Mouse (Mus musculus): ENCODE measurements at regions not wholly inside any gene's neighbourhood (a gene's known extent, or its start where the extent isn't known, plus 50 kb on each side); places are given as distances from the start of the nearest gene placed in this dataset.

DNA sequence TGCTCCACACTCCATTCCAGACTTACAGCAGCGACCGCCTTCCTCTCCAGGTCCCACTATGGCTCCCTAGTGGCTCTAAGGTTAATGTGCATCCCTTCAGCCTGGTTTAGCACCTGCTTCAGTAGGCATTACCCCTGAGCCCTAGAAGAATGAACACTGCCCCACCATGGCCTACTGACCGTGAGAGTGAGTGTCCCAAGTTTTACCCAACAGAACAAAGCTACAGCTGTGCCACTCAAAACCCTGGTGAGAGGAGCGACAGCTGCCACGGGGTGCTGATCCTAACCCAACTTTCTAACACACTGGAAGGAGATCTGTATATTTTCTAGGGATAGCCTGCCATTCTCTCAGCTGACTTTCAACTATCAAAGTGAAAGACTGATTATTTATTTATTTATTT is 208.9 kb upstream of the Klf14 start:
- ATAC-seq (ENCODE audit: low read depth), result no peak
- 89% methylated on average over 5 of the region's 5 CpGs for WGBS
- no peak overlapping the region for H3K4me2 ChIP-seq (ENCODE audit: low read depth, low read length)

DNA sequence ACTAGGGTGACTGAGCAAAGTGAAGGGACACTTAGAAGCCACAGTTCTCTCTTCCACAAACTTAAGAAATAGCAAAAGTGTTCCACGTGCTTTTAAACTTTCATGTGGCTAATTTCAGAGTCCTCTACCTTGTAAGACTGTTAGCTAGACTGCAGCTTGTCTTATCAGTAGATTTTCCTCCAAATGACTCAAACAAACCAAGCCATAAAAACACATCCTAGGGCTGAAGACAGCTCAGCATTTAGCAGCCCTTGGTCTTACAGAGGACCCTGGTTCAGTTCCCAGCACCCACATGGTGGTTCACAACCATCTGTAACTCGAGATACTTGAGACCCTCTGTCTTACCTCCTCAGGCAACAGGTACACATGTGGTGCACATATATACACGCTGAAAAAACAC is 209.9 kb upstream of the Klf14 start:
- H3K9me3 ChIP-seq (ENCODE audit: control insufficient read depth, low read length), result no peaks in the 10 kb centered on the region
- no peaks in the 10 kb centered on the region for H3K36me3 ChIP-seq (ENCODE audit: control insufficient read depth, insufficient read depth, low read length)
- no peak overlapping the region for H3K4me2 ChIP-seq (ENCODE audit: low read depth, low read length)
- H3K27me3 ChIP-seq (ENCODE audit: control insufficient read depth, insufficient read depth, low read depth, low read length), result no peaks in the 10 kb centered on the region
- no peak overlapping the region for H3K9ac ChIP-seq (ENCODE audit: low read length)
- no peak for ATAC-seq (ENCODE audit: low read depth)
- no peak overlapping the region for H3K27ac ChIP-seq (ENCODE audit: low read length)
- no peak overlapping the region for H3K4me3 ChIP-seq (ENCODE audit: low read length)
- WGBS, result 82% methylated on average over 3 of the region's 3 CpGs
- H3K4me1 ChIP-seq (replicated peaks; ENCODE audit: control insufficient read depth, insufficient read depth, low read length), result no peaks in the 10 kb centered on the region

More for the DNA sequence above, 208.9 kb upstream of the Klf14 start:
- H3K9ac ChIP-seq (ENCODE audit: low read length), result no peak overlapping the region
- no peaks in the 10 kb centered on the region for H3K4me1 ChIP-seq (replicated peaks; ENCODE audit: control insufficient read depth, insufficient read depth, low read length)
- H3K27ac ChIP-seq (ENCODE audit: low read length), result no peak overlapping the region
- no peaks in the 10 kb centered on the region for H3K36me3 ChIP-seq (ENCODE audit: control insufficient read depth, insufficient read depth, low read length)
- H3K4me3 ChIP-seq (ENCODE audit: low read length), result no peak overlapping the region
- no peaks in the 10 kb centered on the region for H3K27me3 ChIP-seq (ENCODE audit: control insufficient read depth, insufficient read depth, low read depth, low read length)
- no peaks in the 10 kb centered on the region for H3K9me3 ChIP-seq (ENCODE audit: control insufficient read depth, low read length)

DNA sequence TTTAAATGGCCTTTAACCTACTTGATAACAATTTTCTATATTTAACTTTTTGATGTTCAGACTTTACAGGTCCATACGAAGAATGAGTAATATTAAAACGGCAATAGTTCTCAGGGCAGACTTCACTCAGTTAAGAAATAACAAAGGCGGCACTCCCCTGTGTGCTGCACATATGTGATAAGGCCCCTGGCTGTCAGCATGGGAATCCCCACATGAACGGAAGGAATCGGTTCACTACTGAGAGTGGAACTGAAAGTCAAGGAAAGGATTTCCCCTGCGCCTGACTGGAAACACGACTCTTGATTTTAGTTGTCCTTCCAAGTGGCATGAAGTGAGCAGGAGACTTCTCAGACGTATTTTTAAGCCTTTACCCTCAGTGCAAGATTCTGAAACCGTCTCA is 210.5 kb upstream of the Klf14 start:
- no peak overlapping the region for H3K9ac ChIP-seq (ENCODE audit: low read length)
- WGBS, result 58% methylated on average over 9 of the region's 9 CpGs
- no peak overlapping the region for H3K27ac ChIP-seq (ENCODE audit: low read length)
- no peak for ATAC-seq (ENCODE audit: low read depth)
- no peak overlapping the region for H3K4me2 ChIP-seq (ENCODE audit: low read depth, low read length)
- H3K4me1 ChIP-seq (replicated peaks; ENCODE audit: control insufficient read depth, insufficient read depth, low read length), result no peaks in the 10 kb centered on the region
- H3K4me3 ChIP-seq (ENCODE audit: low read length), result no peak overlapping the region
- no peaks in the 10 kb centered on the region for H3K36me3 ChIP-seq (ENCODE audit: control insufficient read depth, insufficient read depth, low read length)
- no peaks in the 10 kb centered on the region for H3K9me3 ChIP-seq (ENCODE audit: control insufficient read depth, low read length)
- H3K27me3 ChIP-seq (ENCODE audit: control insufficient read depth, insufficient read depth, low read depth, low read length), result no peaks in the 10 kb centered on the region

DNA sequence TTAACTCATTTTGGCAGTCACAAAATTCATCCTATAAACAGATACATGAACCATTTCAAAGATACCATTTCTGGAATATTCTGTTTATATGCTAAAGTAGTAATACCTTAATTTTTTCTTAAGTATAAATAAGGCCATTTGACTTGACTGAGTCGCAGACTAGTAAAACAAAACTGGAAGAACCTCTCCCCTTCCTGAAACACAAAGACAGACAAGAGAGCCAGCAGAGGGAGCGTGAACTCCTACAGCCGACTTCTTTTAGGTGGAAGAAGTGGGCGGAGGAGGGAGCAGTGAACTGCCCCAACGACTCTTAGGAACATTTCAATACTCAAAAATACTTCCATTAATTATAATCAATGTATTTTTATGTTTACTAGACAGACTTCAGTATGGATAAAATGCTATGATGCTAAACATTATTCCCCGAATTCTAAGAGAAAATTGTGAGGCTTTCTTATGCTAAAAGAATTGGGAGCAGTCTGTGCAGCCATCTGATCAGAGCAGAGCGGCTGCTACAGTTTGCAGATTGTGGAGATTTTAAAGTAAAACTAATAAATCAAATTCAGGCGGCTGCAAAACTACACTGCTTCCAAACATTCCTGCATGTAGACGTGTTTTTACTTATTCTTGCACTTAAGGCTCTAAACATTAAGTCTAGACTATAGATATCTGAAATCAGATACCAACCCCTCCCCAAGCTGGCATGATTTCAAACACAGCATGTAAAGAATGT is 211.2 kb upstream of the Klf14 start:
- H3K4me3 ChIP-seq (ENCODE audit: low read length), result no peak overlapping the region
- H3K4me2 ChIP-seq (ENCODE audit: low read depth, low read length), result no peak overlapping the region
- no peak overlapping the region for H3K9ac ChIP-seq (ENCODE audit: low read length)
- no peaks in the 10 kb centered on the region for H3K36me3 ChIP-seq (ENCODE audit: control insufficient read depth, insufficient read depth, low read length)
- no peaks in the 10 kb centered on the region for H3K27me3 ChIP-seq (ENCODE audit: control insufficient read depth, insufficient read depth, low read depth, low read length)
- WGBS, result 38% methylated on average over 9 of the region's 9 CpGs
- no peaks in the 10 kb centered on the region for H3K4me1 ChIP-seq (replicated peaks; ENCODE audit: control insufficient read depth, insufficient read depth, low read length)
- H3K9me3 ChIP-seq (ENCODE audit: control insufficient read depth, low read length), result no peaks in the 10 kb centered on the region
- no peak overlapping the region for H3K27ac ChIP-seq (ENCODE audit: low read length)
- no peak for ATAC-seq (ENCODE audit: low read depth)

DNA sequence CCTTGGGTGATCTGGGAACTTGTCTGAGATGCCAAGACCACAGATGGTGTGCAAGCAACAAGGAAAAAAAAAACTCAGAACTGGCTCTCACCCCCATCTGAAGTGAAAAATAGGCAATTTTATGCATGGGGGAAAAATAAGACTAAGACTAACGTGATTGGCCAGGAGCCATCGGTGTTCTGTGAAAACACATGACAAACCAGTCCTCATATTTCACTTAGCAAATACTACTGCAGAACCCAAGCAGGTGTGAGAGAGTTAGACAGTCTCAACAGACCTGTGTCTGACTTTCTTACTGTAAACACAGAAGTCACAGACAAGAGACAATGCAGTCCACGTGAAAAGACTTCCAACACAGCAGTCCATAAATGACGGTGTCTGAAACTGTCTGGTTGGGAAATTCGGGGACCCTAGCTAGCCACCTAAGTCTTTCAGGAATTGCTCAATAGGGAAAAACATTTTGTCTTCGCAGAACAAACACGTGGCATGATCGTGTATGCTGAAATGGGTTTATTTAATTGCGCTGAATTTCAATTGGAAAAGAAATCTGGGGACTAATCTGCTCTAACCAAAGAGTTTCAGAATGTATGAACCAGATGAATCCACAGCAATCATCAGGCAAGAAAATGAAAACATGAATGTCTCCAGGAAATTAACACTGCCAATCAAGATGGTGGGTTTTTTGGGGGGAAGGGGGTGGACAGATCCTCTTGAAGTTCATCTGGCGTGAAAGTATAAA is 213.1 kb upstream of the Klf14 start:
- Histone ChIP-seq H3K9ac (ENCODE audit: low read length) (no peak overlapping the region), H3K9me3 (ENCODE audit: control insufficient read depth, low read length) (no peaks in the 10 kb centered on the region), H3K4me2 (ENCODE audit: low read depth, low read length) (no peak overlapping the region), H3K4me1 (replicated peaks; ENCODE audit: control insufficient read depth, insufficient read depth, low read length) (no peaks in the 10 kb centered on the region), H3K27me3 (ENCODE audit: control insufficient read depth, insufficient read depth, low read depth, low read length) (no peaks in the 10 kb centered on the region), H3K27ac (ENCODE audit: low read length) (no peak overlapping the region), H3K36me3 (ENCODE audit: control insufficient read depth, insufficient read depth, low read length) (no peaks in the 10 kb centered on the region), H3K4me3 (ENCODE audit: low read length) (no peak overlapping the region)
- 70% methylated on average over 10 of the region's 10 CpGs for WGBS
- ATAC-seq (ENCODE audit: low read depth), result no peak

DNA sequence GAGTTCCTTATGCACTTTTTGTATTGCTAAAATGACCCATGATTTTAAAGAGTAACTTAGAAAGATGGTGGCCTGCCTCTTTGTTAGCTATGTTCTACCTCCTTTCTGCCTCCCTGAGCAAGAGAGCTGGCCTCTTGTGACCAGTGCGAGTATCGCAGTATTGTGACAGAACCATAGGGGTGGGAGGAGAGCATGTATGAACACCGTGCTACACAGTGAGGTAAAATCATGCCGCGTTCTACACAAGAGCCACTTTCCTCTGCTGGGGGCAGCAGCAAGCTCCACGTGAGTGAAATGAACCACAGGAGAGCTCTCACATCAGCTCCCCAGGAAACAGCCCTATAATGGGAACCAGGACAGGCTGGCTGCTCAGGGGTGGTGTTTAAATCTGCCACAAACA is 216.9 kb upstream of the Klf14 start:
- ATAC-seq (ENCODE audit: low read depth), result no peak
- Histone ChIP-seq H3K4me2 (ENCODE audit: low read depth, low read length) (no peak overlapping the region), H3K9me3 (ENCODE audit: control insufficient read depth, low read length) (no peaks in the 10 kb centered on the region), H3K4me1 (replicated peaks; ENCODE audit: control insufficient read depth, insufficient read depth, low read length) (no peaks in the 10 kb centered on the region), H3K27me3 (ENCODE audit: control insufficient read depth, insufficient read depth, low read depth, low read length) (no peaks in the 10 kb centered on the region), H3K27ac (ENCODE audit: low read length) (no peak overlapping the region), H3K4me3 (ENCODE audit: low read length) (no peak overlapping the region), H3K9ac (ENCODE audit: low read length) (no peak overlapping the region), H3K36me3 (ENCODE audit: control insufficient read depth, insufficient read depth, low read length) (no peaks in the 10 kb centered on the region)
- 73% methylated on average over 6 of the region's 6 CpGs for WGBS

DNA sequence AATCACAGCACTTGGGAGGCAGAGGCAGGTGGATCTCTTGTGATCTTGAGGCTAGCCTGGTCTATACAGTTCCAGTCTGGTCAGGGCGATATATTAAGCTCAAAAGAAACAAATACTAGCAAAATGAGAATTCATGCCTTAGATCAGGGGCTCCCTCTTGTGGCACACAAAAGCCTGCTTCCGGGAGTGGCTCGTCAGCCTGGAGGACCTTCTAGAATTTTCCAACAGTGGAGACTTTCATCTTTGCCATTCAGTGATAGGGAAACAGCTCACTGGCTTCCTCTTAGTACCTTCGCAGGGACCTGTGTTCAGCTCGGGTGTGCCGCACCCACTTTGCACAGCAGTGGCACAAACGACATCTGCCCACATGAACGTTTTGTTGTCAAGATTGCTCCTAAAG is 217.5 kb upstream of the Klf14 start:
- Histone ChIP-seq H3K4me1 (replicated peaks; ENCODE audit: control insufficient read depth, insufficient read depth, low read length) (no peaks in the 10 kb centered on the region), H3K9me3 (ENCODE audit: control insufficient read depth, low read length) (no peaks in the 10 kb centered on the region), H3K9ac (ENCODE audit: low read length) (no peak overlapping the region), H3K4me2 (ENCODE audit: low read depth, low read length) (no peak overlapping the region), H3K4me3 (ENCODE audit: low read length) (no peak overlapping the region), H3K36me3 (ENCODE audit: control insufficient read depth, insufficient read depth, low read length) (no peaks in the 10 kb centered on the region), H3K27ac (ENCODE audit: low read length) (no peak overlapping the region), H3K27me3 (ENCODE audit: control insufficient read depth, insufficient read depth, low read depth, low read length) (no peaks in the 10 kb centered on the region)
- ATAC-seq (ENCODE audit: low read depth), result 0 out of 2 replicates have a peak, but pooled peaks have one; percentile 28
- WGBS, result 69% methylated on average over 8 of the region's 8 CpGs

DNA sequence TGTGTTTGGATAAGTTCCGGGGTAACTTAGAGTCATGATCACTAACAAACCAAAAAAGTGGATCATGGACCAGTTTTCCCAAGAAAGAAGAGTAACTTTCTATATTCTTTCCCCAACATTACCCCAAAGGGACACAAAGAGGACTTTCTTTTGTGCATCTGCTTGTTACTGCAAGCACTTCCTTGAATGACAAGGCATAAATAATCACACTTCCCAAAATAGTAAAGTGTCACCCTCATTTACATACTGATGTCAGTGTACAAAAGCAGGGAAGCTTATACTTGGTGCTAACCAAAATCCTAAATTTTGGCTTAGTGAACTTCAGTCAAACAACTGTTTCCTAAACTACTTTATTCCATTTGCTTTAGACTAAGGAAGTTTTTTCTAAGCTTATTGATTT is 218.0 kb upstream of the Klf14 start:
- no peaks in the 10 kb centered on the region for H3K27me3 ChIP-seq (ENCODE audit: control insufficient read depth, insufficient read depth, low read depth, low read length)
- WGBS, result 80% methylated on average over 1 of the region's 1 CpGs

DNA sequence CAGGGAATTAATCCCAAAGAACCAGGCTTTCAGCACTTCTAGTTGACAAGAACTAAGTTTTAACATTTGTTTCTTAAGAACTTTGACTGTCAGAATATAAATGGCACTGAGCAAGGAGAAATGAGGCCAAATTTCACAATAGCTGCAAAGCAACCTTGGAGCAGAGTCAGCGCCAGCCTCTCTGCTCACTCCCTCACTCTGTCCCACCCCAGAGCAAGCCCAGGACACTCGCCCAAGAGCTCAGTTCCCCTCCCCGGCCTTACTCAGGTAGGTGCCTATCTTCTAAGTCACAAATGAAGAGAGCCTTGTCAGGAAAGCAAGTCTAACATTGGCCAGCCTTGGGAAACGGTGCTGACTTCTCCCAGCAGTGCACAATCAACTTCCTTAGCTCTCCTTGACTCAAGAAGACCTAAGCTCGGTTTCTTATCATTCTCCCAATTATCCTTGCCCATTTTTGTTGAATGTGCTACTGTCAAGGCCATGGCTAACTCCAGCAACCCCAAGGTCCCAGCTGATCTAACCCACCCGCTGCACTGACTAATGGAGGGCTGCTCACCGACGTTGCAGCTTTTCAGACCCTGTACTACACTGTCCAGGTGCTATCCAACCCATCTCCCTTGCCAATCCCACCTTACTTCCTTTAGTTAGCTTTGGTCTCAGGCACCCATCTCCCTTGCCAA is 219.5 kb upstream of the Klf14 start:
- Histone ChIP-seq H3K27ac (ENCODE audit: low read length) (no peak overlapping the region), H3K4me2 (ENCODE audit: low read depth, low read length) (no peak overlapping the region), H3K36me3 (ENCODE audit: control insufficient read depth, insufficient read depth, low read length) (no peaks in the 10 kb centered on the region), H3K9me3 (ENCODE audit: control insufficient read depth, low read length) (no peaks in the 10 kb centered on the region), H3K27me3 (ENCODE audit: control insufficient read depth, insufficient read depth, low read depth, low read length) (no peaks in the 10 kb centered on the region), H3K9ac (ENCODE audit: low read length) (no peak overlapping the region), H3K4me1 (replicated peaks; ENCODE audit: control insufficient read depth, insufficient read depth, low read length) (no peaks in the 10 kb centered on the region), H3K4me3 (ENCODE audit: low read length) (no peak overlapping the region)
- WGBS, result 81% methylated on average over 8 of the region's 8 CpGs
- ATAC-seq (ENCODE audit: low read depth), result no peak

More for the DNA sequence above, 218.0 kb upstream of the Klf14 start:
- Histone ChIP-seq H3K4me3 (ENCODE audit: low read length) (no peak overlapping the region), H3K4me1 (replicated peaks; ENCODE audit: control insufficient read depth, insufficient read depth, low read length) (no peaks in the 10 kb centered on the region), H3K4me2 (ENCODE audit: low read depth, low read length) (no peak overlapping the region), H3K36me3 (ENCODE audit: control insufficient read depth, insufficient read depth, low read length) (no peaks in the 10 kb centered on the region), H3K9me3 (ENCODE audit: control insufficient read depth, low read length) (no peaks in the 10 kb centered on the region), H3K27ac (ENCODE audit: low read length) (no peak overlapping the region), H3K9ac (ENCODE audit: low read length) (no peak overlapping the region)
- ATAC-seq (ENCODE audit: low read depth), result no peak

All from lung, embryonic 16.5 days (tissue).